Mouse (Mus musculus) neural tube, embryonic 14.5 days (tissue): ENCODE measurements at regions not wholly inside any gene's neighbourhood (a gene's known extent, or its start where the extent isn't known, plus 50 kb on each side); places are given as distances from the start of the nearest gene placed in this dataset.

Experiments used
- ATAC-seq: fragments of 200-750 bp; cut with Nextera tagmentation; 2 replicates; pipeline ENCODE4 v1.8.0; 2017; ENCODE audit warnings: low read depth, mild to moderate bottlenecking, moderate TSS enrichment, moderate library complexity
- H3K27ac ChIP-seq: fragments of 300-500 bp; sonication (generic); 2 replicates; pipeline ENCODE4 v1.5.1; 2014; ENCODE audit warnings: low read depth, mild to moderate bottlenecking, control low read depth, low read length, moderate library complexity, mixed read lengths
- H3K27me3 ChIP-seq: fragments of 300-500 bp; sonication (generic); 2 replicates; pipeline ENCODE4 v1.6.1; 2014; ENCODE audit warnings: low read length; ENCODE audit not compliant: control insufficient read depth, insufficient read depth
- H3K36me3 ChIP-seq: fragments of 300-500 bp; sonication (generic); 2 replicates; pipeline ENCODE4 v1.6.1; 2014; ENCODE audit warnings: low read length, mixed read lengths; ENCODE audit not compliant: control insufficient read depth, insufficient read depth
- H3K4me1 ChIP-seq: fragments of 300-500 bp; sonication (generic); 2 replicates; pipeline ENCODE4 v1.6.1; 2014; ENCODE audit warnings: low read length; ENCODE audit not compliant: control insufficient read depth, insufficient read depth
- H3K4me2 ChIP-seq: fragments of 300-500 bp; sonication (generic); 2 replicates; pipeline ENCODE4 v1.6.1; 2014; ENCODE audit warnings: mild to moderate bottlenecking, low read depth, low read length, control low read depth
- H3K4me3 ChIP-seq: fragments of 300-500 bp; sonication (generic); 2 replicates; pipeline ENCODE4 v1.5.1; 2014; ENCODE audit warnings: low read depth, low read length, control low read depth, mixed read lengths
- H3K9ac ChIP-seq: fragments of 300-500 bp; sonication (generic); replicated peaks from 2 replicates; pipeline ENCODE4 v1.6.1; 2014; ENCODE audit warnings: low read depth, mild to moderate bottlenecking, control low read depth, low read length, mixed read lengths
- H3K9me3 ChIP-seq: fragments of 300-500 bp; sonication (generic); 2 replicates; pipeline ENCODE4 v1.6.1; 2016; ENCODE audit warnings: low read length; ENCODE audit not compliant: control insufficient read depth
- WGBS: fragments of 180-500 bp; shearing (Covaris S2); extraction: QIAGEN DNeasy Blood & Tissue Kit; methylation state at CpG from one replicate; pipeline ENCODE4 v1.1.7; 2014; 5-methylcytosine and 5-hydroxymethylcytosine counted together

DNA sequence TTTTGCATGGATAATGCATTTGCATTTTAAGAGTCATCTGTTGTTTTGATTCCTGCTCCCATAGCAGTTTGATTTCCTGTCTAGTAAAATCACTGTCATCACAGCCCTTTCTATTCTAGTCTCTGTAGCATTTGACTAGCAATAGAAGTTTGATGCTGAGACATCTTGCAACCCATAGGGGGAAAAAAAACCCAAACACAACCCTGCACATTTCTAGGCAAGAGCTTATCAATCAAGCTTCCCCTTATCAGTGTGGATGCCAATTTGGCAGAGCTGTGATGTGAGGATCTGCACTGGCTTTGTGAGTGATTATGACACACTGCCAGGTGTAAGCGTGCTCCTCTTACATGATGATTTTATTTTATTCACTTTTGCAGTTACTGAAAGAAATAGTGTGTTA, 813.0 kb upstream of the Slc10a2 start:
- Histone ChIP-seq H3K4me3 (no peak overlapping the region), H3K4me2 (no peak overlapping the region), H3K27ac (no peak overlapping the region), H3K9me3 (no peaks in the 10 kb centered on the region), H3K27me3 (no peaks in the 10 kb centered on the region), H3K9ac (no peak overlapping the region), H3K4me1 (no peaks in the 10 kb centered on the region), H3K36me3 (no peaks in the 10 kb centered on the region)
- WGBS = 82% methylated on average over 1 of the region's 1 CpGs
- no peak for ATAC-seq
